Mouse (Mus musculus) heart, postnatal 10 days (tissue): ENCODE data around the gene Kcnab2. TPM values are rescaled to one million over a fixed set of nuclear protein-coding genes. Genes with fewer than 3 reads are reported as not detected.
A peak's percentile ranks its signal among the peaks of the same experiment; 100 is the strongest.

Experiments used
- DNase-seq, 2 experiments: peaks; one replicate each; pipeline ENCODE4 v3.0.0; 2021
- intact Hi-C: fragments of 180-260 bp; cut with DNase I; formaldehyde crosslinking; loops from one replicate; pipeline ENCODE4 v1.15.1; 2025
- total RNA-seq, 2 experiments: library from RNA; stranded (reverse); gene quantifications; 2 replicates each; pipeline ENCODE4 v1.2.3; 2021

The Kcnab2 gene
- total RNA-seq, 2 experiments from 2014 or later = 2.4 to 2.7 TPM

DNA sequence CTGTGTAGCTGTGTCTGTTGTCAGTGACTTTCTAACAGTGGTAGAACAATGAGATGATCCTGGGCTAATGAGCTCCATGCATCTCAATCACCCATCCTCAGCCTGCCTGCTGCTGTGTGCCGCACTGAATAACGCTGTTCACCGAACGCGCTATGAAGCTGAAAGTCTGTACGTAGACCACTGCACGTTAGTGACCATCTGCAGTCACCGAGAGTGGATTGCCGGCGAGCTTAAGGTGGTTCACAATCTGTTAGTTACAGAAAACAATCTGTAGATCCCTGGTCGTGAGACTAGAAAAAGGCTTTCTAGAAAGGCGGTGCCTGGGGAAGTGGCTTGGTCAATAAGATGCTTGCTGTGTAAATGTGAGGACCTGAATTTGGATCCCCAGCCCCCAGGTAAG, 23.5 kb downstream of the Kcnab2 start:
- no peak for DNase-seq
- intact Hi-C loops = no loop called here

DNA sequence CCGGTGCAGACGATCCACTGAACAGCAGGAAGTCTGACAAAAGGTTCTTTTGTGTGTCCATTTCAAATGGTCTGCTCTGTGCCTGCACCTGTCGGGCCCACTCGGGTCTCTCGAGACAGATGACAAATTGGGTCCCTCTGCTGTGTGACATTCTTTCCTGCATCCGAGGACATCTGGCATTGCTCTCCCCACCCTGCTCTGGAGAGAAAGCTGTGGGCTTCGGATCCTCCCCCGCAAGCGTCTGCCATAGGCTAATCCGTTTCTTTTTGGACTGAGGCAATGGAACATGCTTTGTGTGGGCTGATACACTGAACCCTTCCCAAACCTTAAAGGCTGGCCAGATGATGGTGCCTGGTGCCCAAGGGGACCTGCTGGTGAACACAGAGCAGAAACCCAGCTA, 24.6 kb downstream of the Kcnab2 start:
- intact Hi-C loops = no loop called here
- no peak for DNase-seq

DNA sequence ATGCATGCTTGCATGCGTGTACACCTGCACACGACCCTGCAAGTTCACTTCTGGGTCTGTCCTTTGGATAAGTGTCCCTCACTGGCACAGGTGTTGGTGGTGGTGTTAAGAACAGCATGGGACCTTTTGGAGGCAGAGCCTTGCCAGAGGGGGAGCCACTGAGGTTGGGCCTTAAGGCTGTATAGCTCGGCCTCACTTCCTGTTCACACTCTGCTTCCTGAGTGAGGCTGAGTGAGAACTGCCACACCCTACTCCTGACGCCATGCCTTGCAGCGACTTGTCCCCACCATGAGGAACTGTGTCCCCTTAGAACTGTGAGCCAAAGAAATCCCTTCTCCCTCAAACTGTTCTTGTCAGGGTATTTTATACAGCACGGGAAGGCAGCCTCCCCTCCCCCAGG, 26.3 kb downstream of the Kcnab2 start:
- intact Hi-C loops = no loop called here
- no peak for DNase-seq

GRCm38 (mm10) chr4:152448666-152449018, 29.0 kb downstream of the Kcnab2 start:
- intact Hi-C loops = no loop called here
- DNase-seq = peak in 1 of 2 experiments; percentile 23

DNA sequence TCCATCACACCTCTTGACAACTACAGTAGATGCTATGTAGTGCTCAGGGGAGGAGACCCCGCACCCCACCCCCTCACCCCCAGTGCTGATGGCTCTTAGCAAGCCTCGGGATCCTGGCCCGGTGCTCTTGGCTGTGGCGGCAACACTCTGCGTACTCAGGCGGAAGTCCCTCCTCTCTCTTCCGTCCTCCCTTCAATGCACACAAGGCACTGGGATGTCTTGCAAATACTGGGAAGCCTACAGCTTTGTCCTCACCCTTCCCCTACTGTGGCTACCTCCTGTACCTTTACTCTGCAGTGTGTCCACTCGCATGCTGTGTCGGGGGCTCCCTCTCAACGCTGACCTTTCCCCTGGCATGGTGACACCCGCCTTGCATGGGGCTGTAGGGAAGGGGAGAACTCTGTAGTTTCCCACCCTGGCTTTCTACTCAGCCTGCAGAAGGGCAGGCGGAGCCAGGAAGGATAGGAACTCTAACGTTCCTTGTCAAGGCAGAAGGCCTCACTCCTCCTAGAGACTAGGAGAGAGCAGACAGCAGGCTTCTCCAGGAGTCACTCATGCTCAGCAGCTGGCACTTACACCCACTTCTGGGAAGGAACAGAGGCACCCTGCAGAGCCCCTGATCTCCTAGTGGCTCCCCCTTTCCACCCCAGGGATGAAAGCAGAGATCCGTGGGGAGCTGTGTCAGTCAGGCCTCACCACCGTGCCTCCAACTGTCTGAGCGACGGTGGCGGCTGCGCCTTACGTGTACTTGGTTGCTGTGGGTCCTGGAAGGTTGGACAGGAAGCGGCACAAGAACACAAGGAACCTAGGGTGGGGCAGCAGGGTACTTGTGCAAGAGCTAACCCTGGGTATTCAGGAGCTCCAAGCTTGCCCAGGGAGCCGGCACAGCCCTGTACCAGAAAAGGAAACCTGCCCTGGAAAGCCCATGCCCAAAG, 29.7 kb downstream of the Kcnab2 start:
- DNase-seq = no peak
- intact Hi-C loops = no loop called here

- DNase-seq = peak; percentile 29 to 44
- intact Hi-C loops = no loop called here
Measured at GRCm38 (mm10) chr4:152446178-152446577, 31.5 kb downstream of the Kcnab2 start.

DNA sequence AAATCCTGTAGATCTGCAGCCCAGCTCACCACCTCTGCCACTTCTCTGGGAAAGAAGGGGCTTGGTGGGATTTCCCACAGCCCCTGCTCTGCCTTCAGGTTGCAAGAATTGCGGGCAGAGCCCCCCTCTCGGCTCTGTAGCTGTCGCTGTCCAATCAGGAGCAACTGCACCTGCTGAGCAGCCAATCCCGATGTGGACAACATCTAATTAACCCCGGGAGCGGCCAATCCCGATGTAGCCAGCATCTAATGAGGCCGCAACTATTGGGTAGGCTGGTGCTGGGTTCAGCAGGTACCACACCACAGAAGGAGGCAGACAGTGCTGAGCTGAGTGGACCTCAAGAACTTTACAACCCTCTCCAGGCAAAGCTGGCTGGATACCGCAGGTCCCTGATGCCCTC, 36.1 kb downstream of the Kcnab2 start:
- no peak for DNase-seq
- intact Hi-C loops = no loop called here

GRCm38 (mm10) chr4:152440882-152441281, 36.8 kb downstream of the Kcnab2 start:
- intact Hi-C loops = no loop called here
- DNase-seq = no peak

DNA sequence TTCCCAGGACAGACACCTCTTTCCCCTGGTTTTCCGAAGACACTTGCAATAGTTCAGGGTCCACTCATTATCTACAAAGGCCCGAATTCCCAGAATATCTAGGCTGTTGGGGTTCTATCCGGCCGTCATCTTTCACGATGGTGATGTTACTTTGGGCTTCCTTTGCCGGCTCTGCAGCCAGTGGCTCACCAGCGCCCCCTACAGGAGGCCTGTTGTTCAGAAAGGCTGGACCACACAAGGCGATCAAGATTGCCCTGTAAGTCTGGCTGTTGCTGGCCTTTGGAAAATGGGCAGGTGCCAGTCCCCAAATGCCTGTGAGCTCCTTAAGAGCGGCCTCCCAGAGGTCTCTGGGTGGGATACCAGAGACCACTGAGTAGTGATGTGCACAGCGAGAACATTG, 42.4 kb downstream of the Kcnab2 start:
- intact Hi-C loops = loop anchor here (2.0 kb wide), 2 partner anchors 56 to 262 kb away; no protein-coding TSS in a partner anchor

GRCm38 (mm10) chr4:152434836-152435235, 42.8 kb downstream of the Kcnab2 start:
- peak; percentile 90 to 94 for DNase-seq
- intact Hi-C loops = loop anchor here (1.0 to 5.0 kb wide), 4 partner anchors 56 to 262 kb away; no protein-coding TSS in a partner anchor

More for the DNA sequence above, 42.4 kb downstream of the Kcnab2 start:
- peak; percentile 69 to 85 for DNase-seq

- peak in 1 of 2 experiments; percentile 35 for DNase-seq
- intact Hi-C loops = loop anchor here (5.0 kb wide), 1 partner anchor 220 kb away; no protein-coding TSS in a partner anchor
Measured at GRCm38 (mm10) chr4:152432308-152432707, 45.4 kb downstream of the Kcnab2 start.

DNA sequence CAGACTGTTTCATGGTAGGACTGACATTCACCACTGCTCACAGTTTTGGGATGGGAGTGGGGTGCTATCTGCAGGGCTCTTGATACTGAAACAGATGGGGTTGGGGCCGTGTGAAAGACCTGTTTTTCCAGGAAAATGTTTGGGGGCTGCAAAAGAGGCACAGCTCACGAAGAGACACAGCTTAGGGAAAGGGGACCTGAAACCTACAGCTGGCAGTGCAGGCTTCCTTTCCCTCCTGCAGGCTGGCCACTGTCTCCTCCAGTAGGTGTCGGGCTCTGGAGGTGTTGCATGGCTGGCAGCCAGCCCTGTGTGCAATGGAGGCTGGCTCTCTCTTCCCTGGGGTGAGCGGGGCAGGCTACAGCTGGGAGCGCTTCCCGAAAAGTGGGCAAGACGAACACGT, 49.4 kb downstream of the Kcnab2 start:
- DNase-seq = no peak
- intact Hi-C loops = no loop called here

DNA sequence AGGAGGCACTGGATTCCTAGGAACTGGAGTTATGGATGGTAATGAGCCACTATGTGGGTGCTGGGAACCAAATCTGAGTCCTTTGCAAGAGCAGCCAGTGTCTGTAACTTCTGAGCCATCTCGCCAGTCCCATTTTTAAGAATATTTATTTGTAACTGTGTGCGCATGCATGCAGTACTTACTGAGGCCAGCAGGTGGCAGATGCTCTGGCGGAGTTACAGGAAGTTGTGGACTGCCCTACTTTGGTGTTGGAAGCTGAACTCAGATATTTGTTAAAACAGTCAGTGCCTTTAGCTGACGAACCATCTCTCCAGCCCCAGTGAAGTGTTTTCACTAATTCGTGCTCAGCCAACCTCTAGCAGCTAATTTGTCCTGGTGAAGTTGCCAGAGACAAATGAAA, 52.7 kb downstream of the Kcnab2 start:
- peak in 1 of 2 experiments; percentile 37 for DNase-seq
- intact Hi-C loops = no loop called here

DNA sequence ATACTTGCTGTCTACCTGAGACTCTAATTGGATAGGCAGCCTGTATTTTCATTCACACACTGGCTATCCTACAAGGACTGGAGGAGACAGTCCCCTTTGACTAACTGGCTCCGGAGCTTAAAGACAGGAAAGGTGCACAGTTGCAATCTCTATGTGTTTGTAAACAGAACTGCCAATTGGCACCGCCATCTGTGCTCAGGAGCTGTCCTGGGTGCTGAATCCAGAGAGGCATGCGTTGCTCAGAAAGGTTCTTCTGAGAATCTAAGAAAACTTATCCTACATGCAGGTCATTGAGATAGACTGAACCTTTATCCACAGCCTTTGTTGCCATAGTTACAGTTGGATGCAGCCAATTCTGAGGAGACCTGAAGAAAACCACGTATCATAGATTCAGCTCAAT, 53.3 kb downstream of the Kcnab2 start:
- peak; percentile 51 to 74 for DNase-seq
- intact Hi-C loops = no loop called here

DNA sequence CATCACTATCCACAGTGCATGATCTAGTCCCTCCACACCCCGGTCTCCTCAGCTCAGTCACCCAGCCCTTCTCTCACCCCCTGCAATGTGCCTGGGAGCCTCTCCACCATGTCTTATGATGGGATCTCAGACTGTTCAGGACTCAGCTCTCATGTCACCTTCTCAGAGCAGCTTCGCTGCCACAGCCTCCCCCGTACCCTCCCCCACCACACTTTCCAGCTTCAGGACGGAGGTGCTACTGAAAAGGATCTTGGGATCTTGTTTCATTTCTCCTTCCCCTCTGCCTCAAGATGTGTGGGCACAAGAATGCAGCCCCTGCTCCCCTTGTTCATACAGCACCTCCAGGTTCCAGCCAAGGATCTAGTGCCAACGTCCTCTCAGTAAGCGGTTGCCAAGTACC, 54.1 kb downstream of the Kcnab2 start:
- intact Hi-C loops = no loop called here
- no peak for DNase-seq

DNA sequence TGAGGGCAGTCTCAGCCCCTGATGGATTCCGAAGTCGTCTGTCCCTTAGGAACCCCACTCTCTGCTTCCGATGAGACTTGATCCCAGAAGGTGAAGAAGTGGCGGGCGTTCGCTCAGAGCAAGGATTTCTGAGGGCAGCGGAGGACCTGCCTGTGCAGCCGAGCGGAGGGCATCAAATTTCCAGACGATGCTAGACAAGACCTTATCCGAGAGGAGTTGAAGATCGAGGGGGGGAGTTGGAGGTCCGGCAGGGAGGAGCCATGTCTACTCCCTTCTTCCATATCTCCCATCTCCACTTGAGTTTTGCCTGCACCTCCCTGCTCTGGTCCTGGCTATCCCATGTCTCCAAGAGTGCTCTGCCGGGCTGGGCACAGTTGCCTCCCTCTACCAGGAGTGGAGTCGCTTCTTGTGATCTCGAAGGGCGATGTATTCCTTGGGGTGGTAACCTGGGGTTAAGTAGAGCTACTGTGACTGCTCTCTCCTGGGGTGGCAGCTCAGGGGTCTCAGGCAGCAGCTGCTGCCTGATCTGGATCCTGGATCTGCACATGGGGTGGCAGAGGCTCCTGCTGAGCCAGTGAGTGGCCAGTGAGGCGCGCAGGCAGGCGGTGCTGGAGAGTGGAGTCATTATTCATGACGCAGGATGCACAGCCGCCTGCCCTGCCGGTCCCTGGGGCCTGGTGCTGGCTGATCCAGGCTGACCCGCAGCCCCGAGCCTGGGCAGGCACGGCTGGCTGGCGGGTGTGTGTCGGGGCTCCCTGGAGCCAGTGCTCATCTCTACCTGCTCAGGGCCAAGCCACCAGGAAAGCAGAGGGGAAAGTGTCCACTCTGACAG, 59.2 kb downstream of the Kcnab2 start:
- no peak for DNase-seq
- intact Hi-C loops = no loop called here

DNA sequence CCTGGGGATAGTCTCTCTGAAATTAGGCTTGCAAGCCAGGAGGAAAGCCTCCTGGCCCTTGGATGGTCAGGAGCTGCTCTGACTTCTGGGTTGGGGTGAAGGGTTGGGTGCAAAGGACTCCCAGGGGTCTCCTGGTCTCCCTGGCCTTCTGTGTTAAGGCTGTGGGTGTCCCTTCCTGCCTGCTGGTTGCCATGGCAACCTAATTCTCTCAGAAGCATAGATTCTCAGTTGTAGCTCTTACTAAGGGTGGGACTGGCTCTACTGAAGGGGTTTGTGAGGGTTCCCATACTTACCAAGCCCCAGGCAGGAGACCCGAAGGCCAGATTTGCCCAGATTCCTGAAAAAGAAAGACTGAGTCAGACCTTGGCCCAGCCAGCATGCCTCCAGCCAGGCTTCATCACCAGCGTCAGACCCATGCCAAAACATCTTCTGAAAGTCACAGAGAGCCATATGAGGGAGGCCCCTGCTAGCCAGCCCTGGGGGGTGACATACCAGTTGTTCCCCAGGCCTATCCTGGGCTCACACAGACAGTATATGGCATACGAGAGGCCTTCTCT, 65.1 kb downstream of the Kcnab2 start:
- intact Hi-C loops = no loop called here
- no peak for DNase-seq

DNA sequence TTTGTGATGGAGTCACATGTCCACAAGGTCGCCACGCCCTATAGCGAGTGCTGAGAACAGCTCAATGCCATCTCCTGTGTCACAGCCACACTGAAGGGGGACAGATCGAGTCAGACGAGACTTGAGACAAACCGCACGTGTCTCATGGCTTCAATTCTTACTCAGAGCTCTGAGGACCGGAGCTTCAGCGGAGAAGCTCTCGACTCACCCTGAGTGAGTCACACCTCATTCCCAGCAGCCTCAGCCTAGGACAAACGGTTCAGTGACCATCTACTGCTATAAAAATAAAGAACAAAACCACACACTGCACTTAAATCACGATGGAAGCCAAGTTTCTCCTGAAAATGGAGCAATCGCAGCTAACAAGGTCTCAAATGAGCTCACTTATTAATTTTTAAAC, 66.7 kb downstream of the Kcnab2 start:
- no peak for DNase-seq
- intact Hi-C loops = no loop called here

DNA sequence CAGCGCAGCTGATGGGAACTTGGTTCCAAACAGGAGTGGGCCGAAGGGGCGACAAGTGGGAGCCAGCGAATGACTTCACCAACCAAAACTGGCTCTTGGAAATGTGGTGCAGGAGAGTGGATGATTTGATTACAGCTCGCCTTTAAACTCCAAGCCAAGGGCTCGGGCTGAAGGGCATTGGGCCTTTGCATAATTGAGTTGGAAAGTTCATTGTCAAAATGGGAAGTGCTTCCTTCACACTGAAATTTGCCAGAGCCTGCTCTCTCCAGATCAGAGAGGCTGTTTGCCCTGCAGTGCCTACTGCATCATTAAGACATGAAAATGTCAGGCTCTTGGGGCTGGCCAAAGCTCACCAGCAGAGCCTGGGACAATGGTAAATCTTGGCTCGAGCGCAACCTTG, 71.1 kb downstream of the Kcnab2 start:
- intact Hi-C loops = no loop called here
- no peak for DNase-seq

GRCm38 (mm10) chr4:152405671-152406201, 71.9 kb downstream of the Kcnab2 start:
- intact Hi-C loops = no loop called here
- DNase-seq = no peak

- DNase-seq = no peak
- intact Hi-C loops = no loop called here
Measured at GRCm38 (mm10) chr4:152405143-152405542, 72.5 kb downstream of the Kcnab2 start.
